Mouse (Mus musculus): Measurements from ENCODE around the gene Mesp1. TPM values are rescaled to one million over a fixed set of nuclear protein-coding genes. Genes with fewer than 3 reads are reported as not detected.

Mesp1 gene
- total and polyA plus RNA-seq, 3 experiments = not detected

DNA sequence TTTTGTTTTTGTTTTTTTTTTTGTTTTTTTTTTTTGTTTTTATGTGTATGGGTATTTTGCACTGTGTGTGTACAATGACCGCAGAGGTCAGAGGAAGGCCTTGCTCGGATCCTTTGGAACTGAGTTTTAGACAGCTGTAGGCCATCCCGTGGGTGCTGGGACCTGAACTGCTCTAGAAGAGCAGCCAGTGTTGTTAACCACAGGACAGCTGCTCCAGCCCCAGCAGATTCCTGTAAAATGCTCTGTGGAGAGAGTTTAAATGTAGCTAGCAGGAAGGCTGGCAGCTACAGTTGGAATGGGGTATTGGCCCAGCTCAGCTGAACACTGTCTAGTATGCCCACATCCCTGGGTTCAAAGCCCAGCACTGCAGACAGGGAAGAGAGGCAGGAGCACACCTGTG lies 23.9 kb downstream of the Mesp1 start:
- Histone ChIP-seq H3K27ac (ENCODE audit: control insufficient read depth, low read depth, low read length) (no peak overlapping the region), H3K79me2 (ENCODE audit: control insufficient read depth, insufficient read depth, low read length, poor library complexity) (no peaks in the 10 kb centered on the region), H3K4me1 (ENCODE audit: control insufficient read depth in 1 of 2, insufficient read depth in 2 of 2, low read length in 2 of 2) (peaks cover 0 to 3% of the 10 kb centered on the region in 2 experiments; a peak in 1 of 4 replicates), H3K9ac (ENCODE audit: control insufficient read depth, low read depth, low read length, poor library complexity, severe bottlenecking) (no peak overlapping the region), H3K9me3 (replicated peaks; ENCODE audit: insufficient read depth, low read length) (no peaks in the 10 kb centered on the region), H3K27me3 (ENCODE audit: control insufficient read depth in 1 of 2, insufficient read depth in 2 of 2, low read length in 2 of 2) (peaks cover 0 to 3% of the 10 kb centered on the region in 2 experiments; a peak in 2 of 4 replicates), H3K4me3 (ENCODE audit: control insufficient read depth in 1 of 2, insufficient read depth in 1 of 2, low read depth in 2 of 2, low read length in 2 of 2) (no peak overlapping the region), H3K36me3 (ENCODE audit: control insufficient read depth in 1 of 2, insufficient read depth in 2 of 2, low read length in 2 of 2) (no peaks in the 10 kb centered on the region)
- TF ChIP-seq E2F4 (IDR thresholded peaks at IDR 0.05; ENCODE audit: borderline replicate concordance, low read depth, low read length) = no peak
- no peak for TF ChIP-seq ETS1 (IDR thresholded peaks at IDR 0.05; ENCODE audit: low read depth, low read length)
- no peak for TF ChIP-seq ZKSCAN1 (IDR thresholded peaks at IDR 0.05; ENCODE audit: low read depth, low read length)
- no peak for TF ChIP-seq KAT2A (conservative IDR thresholded peaks at IDR 0.05; ENCODE audit: low read depth, low read length)
- no peak for TF ChIP-seq BHLHE40 (IDR thresholded peaks at IDR 0.05; ENCODE audit: borderline replicate concordance, low read depth, low read length)
- TF ChIP-seq CHD1 (IDR thresholded peaks at IDR 0.05; ENCODE audit: low read depth, low read length) = no peak
- no peak for TF ChIP-seq TBP (IDR thresholded peaks at IDR 0.05; ENCODE audit: low read depth, low read length)
- no peak for TF ChIP-seq GABPA (IDR thresholded peaks at IDR 0.05; ENCODE audit: low read depth, low read length)
- no peak for TF ChIP-seq UBTF (IDR thresholded peaks at IDR 0.05; ENCODE audit: borderline replicate concordance, insufficient read depth, low read depth, low read length)
- TF ChIP-seq TCF12 (IDR thresholded peaks at IDR 0.05; ENCODE audit: low read depth, low read length) = no peak
- TF ChIP-seq RCOR1 (IDR thresholded peaks at IDR 0.05; ENCODE audit: low read depth, low read length) = no peak
- DNase-seq (ENCODE audit: low read depth, low spot score) = no peak

DNA sequence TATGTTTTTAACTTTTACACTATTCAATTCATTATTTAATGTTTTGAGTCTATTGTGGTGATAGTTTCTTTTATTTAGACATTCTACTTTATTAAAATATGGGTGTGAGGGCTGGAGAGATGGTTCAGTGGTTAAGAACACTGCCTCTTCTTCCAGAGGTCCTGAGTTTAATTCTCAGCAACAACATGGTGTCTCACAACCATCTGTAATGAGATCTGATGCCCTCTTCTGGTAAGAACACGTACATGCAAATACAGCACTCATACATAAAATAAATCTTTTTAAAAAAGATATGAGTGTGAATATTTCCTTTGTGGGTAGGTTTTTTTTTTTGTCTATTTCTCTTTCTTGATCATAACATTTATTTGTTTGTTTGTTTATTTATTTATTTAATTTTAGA lies 27.6 kb downstream of the Mesp1 start:
- Histone ChIP-seq H3K36me3 (ENCODE audit: control insufficient read depth in 1 of 2, insufficient read depth in 2 of 2, low read length in 2 of 2) (peaks cover 0 to 9% of the 10 kb centered on the region in 2 experiments; a peak in 2 of 4 replicates), H3K9me3 (replicated peaks; ENCODE audit: insufficient read depth, low read length) (no peaks in the 10 kb centered on the region), H3K4me3 (ENCODE audit: control insufficient read depth in 1 of 2, insufficient read depth in 1 of 2, low read depth in 2 of 2, low read length in 2 of 2) (no peak overlapping the region), H3K27me3 (ENCODE audit: control insufficient read depth in 1 of 2, insufficient read depth in 2 of 2, low read length in 2 of 2) (peaks cover 0 to 3% of the 10 kb centered on the region in 2 experiments; a peak in 2 of 4 replicates), H3K79me2 (ENCODE audit: control insufficient read depth, insufficient read depth, low read length, poor library complexity) (no peaks in the 10 kb centered on the region), H3K27ac (ENCODE audit: control insufficient read depth, low read depth, low read length) (no peak overlapping the region), H3K9ac (ENCODE audit: control insufficient read depth, low read depth, low read length, poor library complexity, severe bottlenecking) (no peak overlapping the region), H3K4me1 (ENCODE audit: control insufficient read depth in 1 of 2, insufficient read depth in 2 of 2, low read length in 2 of 2) (peaks cover 1 to 12% of the 10 kb centered on the region in 2 experiments)
- TF ChIP-seq POLR2AphosphoS2 (IDR thresholded peaks at IDR 0.05; ENCODE audit: low read length) = no peak
- TF ChIP-seq SMC3 (IDR thresholded peaks at IDR 0.05; ENCODE audit: low read depth, low read length) = peak; percentile 53
- TF ChIP-seq ELF1 (IDR thresholded peaks at IDR 0.05; ENCODE audit: low read depth, low read length) = no peak
- TF ChIP-seq RAD21 (IDR thresholded peaks at IDR 0.05; ENCODE audit: low read depth, low read length) = peak; percentile 27
- TF ChIP-seq USF2 (IDR thresholded peaks at IDR 0.05; ENCODE audit: borderline replicate concordance in 1 of 2, insufficient read depth in 1 of 2, low read depth in 1 of 2, low read length in 2 of 2) = no peak
- peak; percentile 49; the same call in 1 of the 2 replicates for TF ChIP-seq MYC (IDR thresholded peaks at IDR 0.05; ENCODE audit: low read depth, low read length)
- no peak for TF ChIP-seq ETS1 (IDR thresholded peaks at IDR 0.05; ENCODE audit: low read depth, low read length)
- TF ChIP-seq CTCF (IDR thresholded peaks at IDR 0.05 in 2 of 3, conservative IDR thresholded peaks at IDR 0.05 in 1 of 3; ENCODE audit: control insufficient read depth in 1 of 3, insufficient read depth in 1 of 3, low read depth in 2 of 3, low read length in 3 of 3, poor library complexity in 1 of 3, severe bottlenecking in 1 of 3) = peak; percentile 19 to 61 (median 29); a peak in 5 of 6 replicates
- no peak for TF ChIP-seq USF1 (IDR thresholded peaks at IDR 0.05; ENCODE audit: low read depth, low read length)
- no peak for TF ChIP-seq ZMIZ1 (IDR thresholded peaks at IDR 0.05; ENCODE audit: low read depth, low read length)
- peak; percentile 37 for DNase-seq (ENCODE audit: low read depth, low spot score)
